Mouse (Mus musculus) stomach, postnatal 0 days (tissue): ENCODE results near the gene Med12l.

Experiments
- CTCF ChIP-seq: IDR thresholded peaks from 2 replicates; pipeline ENCODE4 v1.5.1; 2016; ENCODE audit warnings: antibody characterized with exemption, low read depth, mild to moderate bottlenecking, moderate library complexity
- EP300 ChIP-seq: optimal IDR thresholded peaks from 2 replicates; pipeline ENCODE3; 2016; ENCODE audit warnings: antibody characterized with exemption

DNA sequence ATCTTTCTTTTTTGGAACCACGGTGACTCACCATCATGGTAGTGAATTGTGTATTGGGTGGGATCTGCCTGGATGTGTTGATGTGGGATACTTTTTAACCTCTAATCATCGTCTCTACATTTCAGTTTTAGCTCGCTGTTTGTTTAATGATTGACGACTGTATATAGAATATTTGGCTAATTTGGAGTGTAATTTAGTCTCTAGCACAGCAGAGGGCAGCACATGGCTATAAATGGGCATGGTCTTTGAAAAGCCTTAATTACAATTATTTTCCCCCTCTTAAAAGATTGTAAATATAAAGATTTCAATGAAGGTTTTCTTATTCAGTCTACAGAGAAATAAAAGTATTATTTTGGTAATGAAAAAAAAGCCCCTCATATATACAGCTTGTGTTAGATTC lies 71.7 kb downstream of the Med12l start:
- TF ChIP-seq CTCF (peak; percentile 74), EP300 (no peak)
